Mouse (Mus musculus) brain, embryonic 14.5 days (tissue): ENCODE data around the gene Ift122.

ENCODE experiments used
- CTCF ChIP-seq: fragments of 200-500 bp; IDR thresholded peaks from 2 replicates; pipeline ENCODE4 v1.5.1; 2012; ENCODE audit warnings: inconsistent platforms, mild to moderate bottlenecking, moderate library complexity, borderline replicate concordance; ENCODE audit not compliant: insufficient read depth, insufficient read length; ENCODE audit errors: extremely low read depth
- POLR2A ChIP-seq: fragments of 200-500 bp; IDR thresholded peaks from 2 replicates; pipeline ENCODE4 v1.6.1; 2012; ENCODE audit warnings: mild to moderate bottlenecking, inconsistent platforms, borderline replicate concordance; ENCODE audit not compliant: poor library complexity, insufficient read depth, insufficient read length, severe bottlenecking; ENCODE audit errors: extremely low read depth

GRCm38 (mm10) chr6:115975606-115976005 is 122.3 kb downstream of the Ift122 start:
- TF ChIP-seq CTCF = no peak
- TF ChIP-seq POLR2A = no peak
